Mouse (Mus musculus): ENCODE data around the gene Csf3r. TPM values are rescaled to one million over a fixed set of nuclear protein-coding genes. Genes with fewer than 3 reads are reported as not detected.

Gene Csf3r
- total RNA-seq, 4 experiments from 2014 or later: 0.10 to 0.44 (median 0.36) TPM

- no peak for DNase-seq (ENCODE audit: low spot score in 2 of 2)
Observed at GRCm38 (mm10) chr4:126057207-126058133, 33.1 kb downstream of the Csf3r start.

- DNase-seq (ENCODE audit: low spot score in 2 of 2): peak; percentile 76 to 78
Observed at GRCm38 (mm10) chr4:126058134-126058996, 34.0 kb downstream of the Csf3r start, which contains the start of gene Oscp1. Gene Oscp1, plus strand, starts transcription at chr4:126058565.

GRCm38 (mm10) chr4:126058997-126059362, 34.6 kb downstream of the Csf3r start:
- DNase-seq (ENCODE audit: low spot score in 2 of 2): no peak

- DNase-seq (ENCODE audit: low spot score in 2 of 2): no peak
Observed at GRCm38 (mm10) chr4:126062856-126063255, 38.5 kb downstream of the Csf3r start.

- no peak for DNase-seq (ENCODE audit: low spot score in 2 of 2)
Observed at GRCm38 (mm10) chr4:126065241-126065640, 40.9 kb downstream of the Csf3r start.

- peak; percentile 13 to 37 for DNase-seq (ENCODE audit: low spot score in 2 of 2)
Observed at GRCm38 (mm10) chr4:126067401-126068077, 43.2 kb downstream of the Csf3r start.

- no peak for DNase-seq (ENCODE audit: low spot score in 2 of 2)
Observed at GRCm38 (mm10) chr4:126068842-126069241, 44.5 kb downstream of the Csf3r start.

- DNase-seq (ENCODE audit: low spot score in 2 of 2): no peak
Observed at GRCm38 (mm10) chr4:126077833-126078232, 53.5 kb downstream of the Csf3r start.

- DNase-seq (ENCODE audit: low spot score in 2 of 2): no peak
Observed at GRCm38 (mm10) chr4:126079266-126079665, 54.9 kb downstream of the Csf3r start.

GRCm38 (mm10) chr4:126081601-126082000, 57.3 kb downstream of the Csf3r start:
- DNase-seq (ENCODE audit: low spot score in 2 of 2): no peak

GRCm38 (mm10) chr4:126083021-126083420, 58.7 kb downstream of the Csf3r start:
- DNase-seq (ENCODE audit: low spot score in 2 of 2): no peak

GRCm38 (mm10) chr4:126084382-126084781, 60.0 kb downstream of the Csf3r start:
- no peak for DNase-seq (ENCODE audit: low spot score in 2 of 2)

GRCm38 (mm10) chr4:126085996-126086576, 61.7 kb downstream of the Csf3r start:
- DNase-seq (ENCODE audit: low spot score in 2 of 2): peak; percentile 67 to 81

- DNase-seq (ENCODE audit: low spot score in 2 of 2): no peak
Observed at GRCm38 (mm10) chr4:126090101-126090847, 65.9 kb downstream of the Csf3r start.

GRCm38 (mm10) chr4:126090848-126091124, 66.4 kb downstream of the Csf3r start:
- DNase-seq (ENCODE audit: low spot score in 2 of 2): no peak

- DNase-seq (ENCODE audit: low spot score in 2 of 2): no peak
Observed at GRCm38 (mm10) chr4:126091873-126092272, 67.5 kb downstream of the Csf3r start.
